Mouse (Mus musculus) lung, adult 2 months (tissue): ENCODE results near the gene Il4i1.

Source experiments
- CTCF ChIP-seq: fragments of 200-500 bp; IDR thresholded peaks from 2 replicates; pipeline ENCODE4 v1.5.1; 2011; ENCODE audit warnings: mild to moderate bottlenecking, low read length, control low read depth; ENCODE audit not compliant: insufficient read depth
- POLR2A ChIP-seq: fragments of 200-500 bp; IDR thresholded peaks from 2 replicates; pipeline ENCODE4 v1.6.1; 2011; ENCODE audit warnings: low read depth, mild to moderate bottlenecking, control low read depth, low read length, borderline replicate concordance; ENCODE audit errors: extremely low read depth

DNA sequence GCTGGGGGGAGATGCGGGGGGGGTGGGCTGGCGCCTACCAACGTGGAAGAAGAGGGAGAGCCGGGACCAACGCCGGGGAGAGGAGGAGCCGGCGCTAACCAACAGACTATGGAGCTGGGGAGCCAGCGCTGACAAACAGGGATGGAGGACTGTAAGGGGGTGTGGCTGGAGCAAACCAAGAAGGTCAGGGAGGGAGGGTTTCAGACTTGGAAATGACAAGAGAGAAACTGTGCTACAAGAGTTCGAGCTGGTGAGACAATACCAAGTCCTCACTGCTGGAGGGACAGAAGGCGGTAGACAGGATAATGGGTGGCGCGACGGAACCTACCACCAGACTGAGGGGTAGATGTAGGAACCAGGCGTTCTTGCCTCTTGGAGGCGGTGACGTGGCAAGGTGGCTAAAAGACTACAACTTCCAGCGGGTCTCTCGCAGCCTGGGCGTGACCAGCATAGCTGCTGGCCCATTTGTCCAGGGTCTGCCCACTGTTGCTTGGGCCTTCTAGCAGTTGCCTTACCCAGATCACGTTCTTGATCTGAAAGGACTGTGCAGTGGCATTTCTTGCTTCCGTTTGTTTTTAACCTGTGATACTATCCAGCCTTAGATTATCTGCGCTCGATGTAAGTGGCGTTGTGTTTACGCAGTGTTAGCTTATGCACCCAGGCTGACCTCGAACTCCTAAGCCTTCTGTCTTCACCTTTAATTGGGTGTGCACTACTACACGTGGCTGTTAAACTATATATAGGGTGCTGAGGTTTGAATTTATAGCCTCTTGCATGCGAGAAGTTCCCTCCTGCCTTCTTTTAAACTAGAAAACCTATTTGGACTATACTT lies 53.7 kb downstream of the Il4i1 start, which contains the start of gene Ptov1:
- TF ChIP-seq POLR2A (peak; percentile 89; the same call in 1 of the 2 replicates), CTCF (0 out of 2 replicates have a peak, but pooled peaks have one; percentile 4)
